Mouse (Mus musculus): ENCODE measurements around the gene Il31.

- TF ChIP-seq CTCF (IDR thresholded peaks at IDR 0.05; ENCODE audit: borderline replicate concordance, extremely low read depth, insufficient read depth, insufficient read length) = no peak
- no peak for TF ChIP-seq POLR2A (IDR thresholded peaks at IDR 0.05; ENCODE audit: borderline replicate concordance, extremely low read depth, insufficient read depth, insufficient read length, poor library complexity, severe bottlenecking)
Observed at GRCm38 (mm10) chr5:123521621-123522020, 32.3 kb upstream of the Il31 start.

Measured in brain, embryonic 14.5 days (tissue).